Mouse (Mus musculus): ENCODE data around the gene Rnf126. TPM values are rescaled to one million over a fixed set of nuclear protein-coding genes. Genes with fewer than 3 reads are reported as not detected.
A peak's percentile ranks its signal among the peaks of the same experiment; 100 is the strongest.

Gene Rnf126
- total RNA-seq, 1 experiment: 66.7 TPM

DNA sequence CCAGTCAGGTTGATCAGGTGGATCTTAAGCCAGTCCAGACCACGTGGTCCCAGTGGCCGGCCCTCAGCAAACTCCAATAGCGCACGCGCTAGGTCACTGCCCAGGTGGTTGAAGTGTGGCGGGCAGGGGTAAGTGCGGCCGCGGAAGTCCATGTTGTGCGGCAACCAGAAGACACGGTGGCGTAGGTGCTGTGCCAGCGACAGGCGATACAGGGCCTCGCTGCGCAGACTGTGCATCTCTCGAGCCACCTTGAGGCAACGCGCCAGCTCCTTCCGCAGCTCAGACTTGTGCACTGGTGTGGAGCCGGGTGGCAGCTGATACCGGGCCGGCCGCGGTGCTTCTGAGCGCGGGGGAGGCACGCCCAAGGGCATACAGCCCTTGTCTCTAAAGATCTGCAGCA is 27.5 kb downstream of the Rnf126 start:
- no peak for DNase-seq (ENCODE audit: low read depth, low spot score)
- H3K36me3 ChIP-seq (ENCODE audit: control insufficient read depth, insufficient read depth, low read length, poor library complexity, severe bottlenecking): peaks cover 73% of the 10 kb centered on the region

DNA sequence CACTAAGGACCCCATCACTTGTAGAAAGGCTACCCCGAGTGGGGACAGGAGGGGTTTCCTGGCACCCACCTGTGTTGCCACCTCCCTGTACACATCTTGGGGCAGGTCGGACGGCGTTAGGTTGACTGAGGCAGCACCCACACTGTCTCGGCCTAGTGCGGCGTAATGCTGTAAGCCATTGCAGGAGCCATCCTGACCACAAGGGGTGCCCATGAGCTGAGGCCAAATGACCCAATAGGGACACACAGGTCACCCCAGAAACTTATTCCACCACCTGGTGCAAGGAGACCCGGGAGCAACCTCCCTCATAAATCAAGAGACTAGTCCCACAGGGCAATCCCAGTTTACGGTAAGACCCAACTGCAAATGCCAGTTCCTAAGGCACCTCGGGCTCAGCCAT is 28.5 kb downstream of the Rnf126 start:
- H3K9ac ChIP-seq (ENCODE audit: insufficient read depth, low read depth, low read length, poor library complexity, severe bottlenecking): no peak overlapping the region
- H3K4me3 ChIP-seq (ENCODE audit: insufficient read depth in 1 of 2, low read depth in 1 of 2, low read length in 2 of 2, poor library complexity in 1 of 2, severe bottlenecking in 1 of 2): no peak overlapping the region
- TF ChIP-seq ZC3H11A (IDR thresholded peaks at IDR 0.05; ENCODE audit: borderline replicate concordance, low read depth, low read length) (no peak), CHD2 (IDR thresholded peaks at IDR 0.05; ENCODE audit: low read depth, low read length) (no peak), MAFK (IDR thresholded peaks at IDR 0.05; ENCODE audit: insufficient read depth, low read depth, low read length) (no peak), HCFC1 (IDR thresholded peaks at IDR 0.05; ENCODE audit: borderline replicate concordance, insufficient read depth, low read length) (no peak), ZNF384 (IDR thresholded peaks at IDR 0.05; ENCODE audit: low read depth, low read length) (no peak)
- DNase-seq (ENCODE audit: low read depth, low spot score): no peak
- H3K27ac ChIP-seq (ENCODE audit: insufficient read depth, low read depth, low read length, poor library complexity, severe bottlenecking): no peak overlapping the region
- in situ Hi-C loops (cut with MboI; ENCODE audit: low sequenced_read_pairs in 2 of 2, unreplicated experiment in 2 of 2): no loop called here
- H3K4me1 ChIP-seq (ENCODE audit: control insufficient read depth in 2 of 2, insufficient read depth in 2 of 2, low read length in 2 of 2, poor library complexity in 1 of 2): no peaks in the 10 kb centered on the region
- peaks cover 68% of the 10 kb centered on the region for H3K36me3 ChIP-seq (ENCODE audit: control insufficient read depth, insufficient read depth, low read length, poor library complexity, severe bottlenecking)
- H3K9me3 ChIP-seq (ENCODE audit: control insufficient read depth, insufficient read depth, low read depth, low read length): peaks cover 27% of the 10 kb centered on the region; the same call in 1 of the 2 replicates

More for the DNA sequence above, 27.5 kb downstream of the Rnf126 start:
- H3K27ac ChIP-seq (ENCODE audit: insufficient read depth, low read depth, low read length, poor library complexity, severe bottlenecking): no peak overlapping the region
- no peaks in the 10 kb centered on the region for H3K4me1 ChIP-seq (ENCODE audit: control insufficient read depth in 2 of 2, insufficient read depth in 2 of 2, low read length in 2 of 2, poor library complexity in 1 of 2)
- H3K9me3 ChIP-seq (ENCODE audit: control insufficient read depth, insufficient read depth, low read depth, low read length): peaks cover 27% of the 10 kb centered on the region; the same call in 1 of the 2 replicates
- no peak for TF ChIP-seq ZNF384 (IDR thresholded peaks at IDR 0.05; ENCODE audit: low read depth, low read length)
- TF ChIP-seq CHD2 (IDR thresholded peaks at IDR 0.05; ENCODE audit: low read depth, low read length): no peak
- no peak for TF ChIP-seq ZC3H11A (IDR thresholded peaks at IDR 0.05; ENCODE audit: borderline replicate concordance, low read depth, low read length)
- TF ChIP-seq HCFC1 (IDR thresholded peaks at IDR 0.05; ENCODE audit: borderline replicate concordance, insufficient read depth, low read length): no peak
- no peak for TF ChIP-seq MAFK (IDR thresholded peaks at IDR 0.05; ENCODE audit: insufficient read depth, low read depth, low read length)
- no peak overlapping the region for H3K4me3 ChIP-seq (ENCODE audit: insufficient read depth in 1 of 2, low read depth in 1 of 2, low read length in 2 of 2, poor library complexity in 1 of 2, severe bottlenecking in 1 of 2)
- in situ Hi-C loops (cut with MboI; ENCODE audit: low sequenced_read_pairs in 2 of 2, unreplicated experiment in 2 of 2): no loop called here
- no peak overlapping the region for H3K9ac ChIP-seq (ENCODE audit: insufficient read depth, low read depth, low read length, poor library complexity, severe bottlenecking)

- H3K36me3 ChIP-seq (ENCODE audit: control insufficient read depth, insufficient read depth, low read length, poor library complexity, severe bottlenecking): peaks cover 58% of the 10 kb centered on the region
- H3K4me3 ChIP-seq (ENCODE audit: insufficient read depth in 1 of 2, low read depth in 1 of 2, low read length in 2 of 2, poor library complexity in 1 of 2, severe bottlenecking in 1 of 2): no peak overlapping the region
- no peak overlapping the region for H3K27ac ChIP-seq (ENCODE audit: insufficient read depth, low read depth, low read length, poor library complexity, severe bottlenecking)
- H3K4me1 ChIP-seq (ENCODE audit: control insufficient read depth in 2 of 2, insufficient read depth in 2 of 2, low read length in 2 of 2, poor library complexity in 1 of 2): no peaks in the 10 kb centered on the region
- no peak for DNase-seq (ENCODE audit: low read depth, low spot score)
- peaks cover 27% of the 10 kb centered on the region; the same call in 1 of the 2 replicates for H3K9me3 ChIP-seq (ENCODE audit: control insufficient read depth, insufficient read depth, low read depth, low read length)
- TF ChIP-seq CHD2 (IDR thresholded peaks at IDR 0.05; ENCODE audit: low read depth, low read length) (no peak), HCFC1 (IDR thresholded peaks at IDR 0.05; ENCODE audit: borderline replicate concordance, insufficient read depth, low read length) (no peak), ZNF384 (IDR thresholded peaks at IDR 0.05; ENCODE audit: low read depth, low read length) (no peak), MAFK (IDR thresholded peaks at IDR 0.05; ENCODE audit: insufficient read depth, low read depth, low read length) (no peak), ZC3H11A (IDR thresholded peaks at IDR 0.05; ENCODE audit: borderline replicate concordance, low read depth, low read length) (no peak)
- in situ Hi-C loops (cut with MboI; ENCODE audit: low sequenced_read_pairs in 2 of 2, unreplicated experiment in 2 of 2): no loop called here
- no peak overlapping the region for H3K9ac ChIP-seq (ENCODE audit: insufficient read depth, low read depth, low read length, poor library complexity, severe bottlenecking)
These were observed 30.0 kb downstream of the Rnf126 start for GRCm38 (mm10) chr10:79736706-79737105.

DNA sequence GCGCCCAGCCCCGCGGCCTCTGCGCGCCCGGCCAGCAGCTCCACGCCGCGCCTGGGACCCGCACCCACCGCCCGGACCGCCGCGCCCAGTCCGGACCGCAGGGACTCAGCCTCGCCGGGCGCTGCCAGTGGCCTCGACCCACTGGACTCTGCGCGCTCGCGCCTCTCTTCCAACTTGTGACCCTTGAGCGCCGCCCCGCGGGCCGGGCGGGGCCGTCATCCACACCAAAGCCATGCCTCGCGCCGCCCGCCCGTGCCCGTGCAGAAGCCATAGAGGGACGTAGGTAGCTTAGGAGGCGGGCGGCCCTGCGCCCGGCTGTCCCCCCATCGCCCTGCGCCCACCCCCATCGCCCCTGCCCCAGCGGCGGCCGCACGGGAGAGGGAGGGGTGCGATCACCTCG is 31.4 kb downstream of the Rnf126 start:
- DNase-seq (ENCODE audit: low read depth, low spot score): no peak
- peak overlapping the region; percentile 29 for H3K9ac ChIP-seq (ENCODE audit: insufficient read depth, low read depth, low read length, poor library complexity, severe bottlenecking)
- H3K36me3 ChIP-seq (ENCODE audit: control insufficient read depth, insufficient read depth, low read length, poor library complexity, severe bottlenecking): peaks cover 45% of the 10 kb centered on the region
- H3K27ac ChIP-seq (ENCODE audit: insufficient read depth, low read depth, low read length, poor library complexity, severe bottlenecking): no peak overlapping the region
- peak overlapping the region; percentile 58 to 65 for H3K4me3 ChIP-seq (ENCODE audit: insufficient read depth in 1 of 2, low read depth in 1 of 2, low read length in 2 of 2, poor library complexity in 1 of 2, severe bottlenecking in 1 of 2)
- no peak for TF ChIP-seq ZNF384 (IDR thresholded peaks at IDR 0.05; ENCODE audit: low read depth, low read length)
- no peak for TF ChIP-seq CHD2 (IDR thresholded peaks at IDR 0.05; ENCODE audit: low read depth, low read length)
- no peak for TF ChIP-seq ZC3H11A (IDR thresholded peaks at IDR 0.05; ENCODE audit: borderline replicate concordance, low read depth, low read length)
- TF ChIP-seq MAFK (IDR thresholded peaks at IDR 0.05; ENCODE audit: insufficient read depth, low read depth, low read length): no peak
- TF ChIP-seq HCFC1 (IDR thresholded peaks at IDR 0.05; ENCODE audit: borderline replicate concordance, insufficient read depth, low read length): no peak
- peaks cover 18% of the 10 kb centered on the region; the same call in 1 of the 2 replicates for H3K9me3 ChIP-seq (ENCODE audit: control insufficient read depth, insufficient read depth, low read depth, low read length)
- no peaks in the 10 kb centered on the region for H3K4me1 ChIP-seq (ENCODE audit: control insufficient read depth in 2 of 2, insufficient read depth in 2 of 2, low read length in 2 of 2, poor library complexity in 1 of 2)
- in situ Hi-C loops (cut with MboI; ENCODE audit: low sequenced_read_pairs in 2 of 2, unreplicated experiment in 2 of 2): no loop called here

All from ES-E14 (cell line).